Mouse (Mus musculus): ENCODE results near the gene Cd2bp2.

DNA sequence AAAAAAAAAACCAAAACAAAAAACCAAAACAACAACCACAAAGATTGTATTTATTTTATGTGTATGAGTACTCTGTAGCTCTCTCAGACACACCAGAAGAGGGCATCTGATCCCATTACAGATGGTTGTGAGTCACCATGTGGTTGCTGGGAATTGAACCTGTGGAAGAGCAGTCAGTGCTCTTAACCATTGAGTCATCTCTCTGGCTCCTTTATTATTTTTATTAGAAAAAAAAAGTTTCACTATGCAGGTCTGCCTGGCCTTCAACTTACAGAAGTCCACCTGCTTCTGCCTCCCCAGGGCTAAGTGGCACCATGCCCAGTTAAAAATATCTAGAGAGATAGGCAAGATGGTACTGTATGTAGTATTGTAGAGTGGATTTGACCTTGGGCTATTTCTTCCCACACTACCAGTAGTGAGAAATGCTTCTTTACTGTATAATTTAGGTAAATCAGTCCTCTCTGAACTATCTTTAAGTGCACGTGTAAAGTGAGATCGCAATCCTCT lies 47.6 kb upstream of the Cd2bp2 start:
- TF ChIP-seq CTCF (IDR thresholded peaks at IDR 0.05) (peak; percentile 11; the same call in 1 of the 2 replicates), EP300 (IDR thresholded peaks at IDR 0.05) (no peak)
